Mouse (Mus musculus): ENCODE data around the gene Tdp1.
A peak's percentile ranks its signal among the peaks of the same experiment; 100 is the strongest.

Gene Tdp1

GRCm38 (mm10) chr12:99898248-99898870 is 14.0 kb downstream of the Tdp1 start:
- DNase-seq, result no peak

GRCm38 (mm10) chr12:99899991-99900390 is 15.7 kb downstream of the Tdp1 start:
- DNase-seq, result peak; percentile 49

- peak; percentile 26 for DNase-seq
These were observed 17.9 kb downstream of the Tdp1 start for GRCm38 (mm10) chr12:99901973-99902866.

GRCm38 (mm10) chr12:99902867-99903370 is 18.6 kb downstream of the Tdp1 start:
- DNase-seq, result no peak

GRCm38 (mm10) chr12:99904537-99904936 is 20.2 kb downstream of the Tdp1 start:
- DNase-seq, result no peak

GRCm38 (mm10) chr12:99911466-99911865 is 27.1 kb downstream of the Tdp1 start:
- DNase-seq, result peak; percentile 13

- DNase-seq, result no peak
These were observed 33.6 kb downstream of the Tdp1 start for GRCm38 (mm10) chr12:99917800-99918427.

GRCm38 (mm10) chr12:99919636-99920035 is 35.3 kb downstream of the Tdp1 start:
- DNase-seq, result no peak

GRCm38 (mm10) chr12:99921045-99921444 is 36.7 kb downstream of the Tdp1 start:
- no peak for DNase-seq

- no peak for DNase-seq
These were observed 38.9 kb downstream of the Tdp1 start for GRCm38 (mm10) chr12:99923131-99923606.

GRCm38 (mm10) chr12:99923703-99924102 is 39.4 kb downstream of the Tdp1 start:
- no peak for DNase-seq

GRCm38 (mm10) chr12:99928311-99928710 is 44.0 kb downstream of the Tdp1 start:
- no peak for DNase-seq

GRCm38 (mm10) chr12:99929160-99929559 is 44.8 kb downstream of the Tdp1 start:
- DNase-seq, result no peak

GRCm38 (mm10) chr12:99932245-99932644 is 47.9 kb downstream of the Tdp1 start:
- DNase-seq, result no peak

GRCm38 (mm10) chr12:99933630-99934029 is 49.3 kb downstream of the Tdp1 start:
- DNase-seq, result no peak

- no peak for DNase-seq
These were observed 51.1 kb downstream of the Tdp1 start for GRCm38 (mm10) chr12:99935403-99935802.

GRCm38 (mm10) chr12:99938476-99938875 is 54.2 kb downstream of the Tdp1 start:
- peak; percentile 75 for DNase-seq

- DNase-seq, result peak; percentile 9
These were observed 54.9 kb downstream of the Tdp1 start for GRCm38 (mm10) chr12:99939179-99939578.

- DNase-seq, result no peak
These were observed 56.4 kb downstream of the Tdp1 start for GRCm38 (mm10) chr12:99940704-99941103.

- peak; percentile 39 for DNase-seq
These were observed 58.1 kb downstream of the Tdp1 start for GRCm38 (mm10) chr12:99942441-99942840.

- peak; percentile 69 for DNase-seq
These were observed 68.6 kb downstream of the Tdp1 start for GRCm38 (mm10) chr12:99952928-99953327.

- DNase-seq, result peak; percentile 43
These were observed 72.1 kb downstream of the Tdp1 start for GRCm38 (mm10) chr12:99956411-99956810.
